Mouse (Mus musculus) G1E (cell line): ENCODE data around the gene Akap9.

Experiments
- CTCF ChIP-seq: IDR thresholded peaks from 2 replicates; pipeline ENCODE4 v1.5.1; 2012; ENCODE audit warnings: low read depth, low read length, inconsistent platforms, mixed read lengths
- GATA1 ChIP-seq: IDR thresholded peaks from 2 replicates; pipeline ENCODE4 v1.6.1; 2012; ENCODE audit warnings: borderline replicate concordance, low read length, inconsistent platforms, mixed read lengths
- GATA2 ChIP-seq: IDR thresholded peaks from 2 replicates; pipeline ENCODE4 v1.6.1; 2012; ENCODE audit warnings: low read depth, low read length, inconsistent platforms, borderline replicate concordance
- POLR2AphosphoS5 ChIP-seq: IDR thresholded peaks from 2 replicates; pipeline ENCODE4 v1.6.1; 2012; ENCODE audit warnings: low read depth, low read length, inconsistent platforms; ENCODE audit not compliant: insufficient replicate concordance
- TAL1 ChIP-seq: conservative IDR thresholded peaks from 2 replicates; pipeline ENCODE4 v1.6.1; 2012; ENCODE audit warnings: low read depth, low read length, inconsistent platforms, mixed read lengths

DNA sequence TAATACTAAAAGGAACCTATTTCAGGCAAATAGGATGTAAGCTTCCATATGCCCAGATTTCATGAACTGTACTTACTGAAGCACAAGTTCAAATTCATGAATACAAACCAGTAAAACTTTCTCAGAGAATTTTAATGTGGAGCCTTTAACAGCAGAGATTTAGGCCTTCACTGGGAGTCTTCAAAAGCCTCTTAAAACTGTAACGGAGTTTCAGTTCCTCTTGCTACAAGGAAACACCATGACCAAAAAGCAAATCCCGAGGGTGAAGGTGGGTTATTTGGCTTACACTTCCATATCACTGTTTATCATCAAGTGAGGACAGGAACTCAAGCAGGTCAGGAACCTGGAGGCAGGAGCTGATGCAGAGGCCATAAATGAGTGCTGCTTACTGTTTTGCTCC, 153.7 kb downstream of the Akap9 start:
- TF ChIP-seq CTCF (no peak), GATA1 (no peak), POLR2AphosphoS5 (no peak), GATA2 (no peak), TAL1 (no peak)
